Mouse (Mus musculus): ENCODE data around the gene Myo1f. TPM values are rescaled to one million over a fixed set of nuclear protein-coding genes. Genes with fewer than 3 reads are reported as not detected.

Myo1f gene
- polyA plus RNA-seq, 1 experiment from 2014 or later: 3.0 TPM

DNA sequence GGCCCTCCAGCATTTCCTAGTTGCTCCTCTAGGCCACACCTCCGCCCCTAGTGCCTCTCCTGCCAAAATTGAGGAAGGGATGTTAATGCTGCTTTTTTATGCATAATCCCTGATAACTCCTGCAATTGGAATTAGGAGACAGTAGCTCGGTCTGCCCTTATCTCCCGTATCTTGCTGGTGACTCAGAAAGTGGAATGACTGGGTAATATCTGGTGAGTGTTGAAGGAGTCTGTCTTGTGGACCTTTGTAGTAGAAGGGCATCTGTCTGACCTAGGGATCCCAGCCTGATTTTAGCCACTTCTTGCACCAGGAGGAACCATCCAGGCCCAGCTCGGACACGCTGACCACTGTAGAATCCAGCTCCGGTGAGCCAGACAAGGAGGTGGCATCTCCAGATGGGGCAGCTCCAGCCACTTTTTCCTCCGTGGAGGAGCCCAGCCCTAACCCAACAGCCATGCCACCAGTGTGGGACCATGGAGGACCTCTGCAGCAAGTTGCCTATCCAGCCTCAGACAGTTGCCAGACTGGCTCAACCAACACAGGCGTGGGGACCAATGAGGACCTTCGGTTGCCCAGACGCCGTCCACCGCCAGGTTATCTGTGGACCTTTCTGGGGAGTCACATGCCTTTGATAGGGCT, 74.1 kb downstream of the Myo1f start:
- H3K9me3 ChIP-seq: no peaks in the 10 kb centered on the region
- peak overlapping the region; percentile 63 for H3K4me3 ChIP-seq
- peak; percentile 3; the same call in 1 of the 2 replicates for ATAC-seq (ENCODE audit: extremely low read depth, insufficient number of reproducible peaks, low FRiP score, low TSS enrichment)
- H3K9ac ChIP-seq: peak overlapping the region; percentile 83
- H3K4me2 ChIP-seq: peak overlapping the region; percentile 85
- H3K27ac ChIP-seq (replicated peaks): peak overlapping the region; percentile 95
- no peaks in the 10 kb centered on the region for H3K27me3 ChIP-seq (replicated peaks)
- H3K36me3 ChIP-seq: peaks cover 39% of the 10 kb centered on the region
- H3K4me1 ChIP-seq: peaks cover 29% of the 10 kb centered on the region
- WGBS: 46% methylated on average over 12 of the region's 12 CpGs

GRCm38 (mm10) chr17:33630171-33630895, 74.8 kb downstream of the Myo1f start:
- WGBS: 66% methylated on average over 13 of the region's 13 CpGs
- Histone ChIP-seq H3K9me3 (no peaks in the 10 kb centered on the region), H3K9ac (peak overlapping the region; percentile 83), H3K27me3 (replicated peaks) (no peaks in the 10 kb centered on the region), H3K4me3 (peak overlapping the region; percentile 63), H3K27ac (replicated peaks) (no peak overlapping the region), H3K36me3 (peaks cover 45% of the 10 kb centered on the region), H3K4me2 (peak overlapping the region; percentile 85), H3K4me1 (peaks cover 29% of the 10 kb centered on the region)
- ATAC-seq (ENCODE audit: extremely low read depth, insufficient number of reproducible peaks, low FRiP score, low TSS enrichment): no peak

GRCm38 (mm10) chr17:33631236-33631635, 75.7 kb downstream of the Myo1f start:
- H3K4me2 ChIP-seq: no peak overlapping the region
- peaks cover 54% of the 10 kb centered on the region for H3K36me3 ChIP-seq
- ATAC-seq (ENCODE audit: extremely low read depth, insufficient number of reproducible peaks, low FRiP score, low TSS enrichment): no peak
- 92% methylated on average over 9 of the region's 9 CpGs for WGBS
- peaks cover 29% of the 10 kb centered on the region for H3K4me1 ChIP-seq
- H3K9me3 ChIP-seq: no peaks in the 10 kb centered on the region
- H3K4me3 ChIP-seq: no peak overlapping the region
- H3K27ac ChIP-seq (replicated peaks): no peak overlapping the region
- H3K9ac ChIP-seq: no peak overlapping the region
- H3K27me3 ChIP-seq (replicated peaks): no peaks in the 10 kb centered on the region

DNA sequence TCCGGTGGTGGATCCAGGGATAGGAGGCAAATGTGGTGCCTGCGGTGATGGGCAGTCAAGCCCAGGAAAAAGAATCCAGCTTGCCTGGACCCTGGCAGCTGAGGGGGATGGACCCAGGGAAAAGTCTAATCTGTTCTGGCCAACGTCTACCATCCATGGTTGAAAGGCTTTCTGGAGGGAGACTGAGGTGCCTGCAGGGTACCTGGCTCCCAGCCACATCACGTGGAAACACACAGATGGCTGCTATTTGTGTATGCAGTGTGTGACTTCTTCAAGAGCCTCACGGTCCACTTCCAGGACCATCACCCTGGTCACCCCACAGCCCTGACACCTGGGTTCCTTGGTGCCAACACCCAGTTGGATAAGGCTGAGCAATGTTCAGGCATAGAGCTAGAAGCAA, 76.3 kb downstream of the Myo1f start:
- H3K36me3 ChIP-seq: peaks cover 54% of the 10 kb centered on the region
- H3K4me2 ChIP-seq: no peak overlapping the region
- no peaks in the 10 kb centered on the region for H3K27me3 ChIP-seq (replicated peaks)
- H3K4me1 ChIP-seq: peaks cover 29% of the 10 kb centered on the region
- WGBS: 72% methylated on average over 5 of the region's 5 CpGs
- H3K9me3 ChIP-seq: no peaks in the 10 kb centered on the region
- no peak overlapping the region for H3K27ac ChIP-seq (replicated peaks)
- no peak for ATAC-seq (ENCODE audit: extremely low read depth, insufficient number of reproducible peaks, low FRiP score, low TSS enrichment)
- no peak overlapping the region for H3K9ac ChIP-seq
- no peak overlapping the region for H3K4me3 ChIP-seq

GRCm38 (mm10) chr17:33637038-33637437, 81.5 kb downstream of the Myo1f start:
- Histone ChIP-seq H3K36me3 (peaks cover 59% of the 10 kb centered on the region), H3K9me3 (no peaks in the 10 kb centered on the region), H3K4me2 (no peak overlapping the region), H3K9ac (no peak overlapping the region), H3K4me1 (peaks cover 4% of the 10 kb centered on the region; the same call in 1 of the 2 replicates), H3K27me3 (replicated peaks) (no peaks in the 10 kb centered on the region), H3K27ac (replicated peaks) (no peak overlapping the region), H3K4me3 (no peak overlapping the region)
- WGBS: 70% methylated on average over 2 of the region's 2 CpGs
- ATAC-seq (ENCODE audit: extremely low read depth, insufficient number of reproducible peaks, low FRiP score, low TSS enrichment): no peak

GRCm38 (mm10) chr17:33637516-33638276, 82.2 kb downstream of the Myo1f start, which contains the start of gene Pram1:
Gene Pram1, plus strand, starts transcription at chr17:33638056.
- Histone ChIP-seq H3K36me3 (peaks cover 57% of the 10 kb centered on the region), H3K9me3 (no peaks in the 10 kb centered on the region), H3K27ac (replicated peaks) (no peak within 1 kb of the TSS), H3K4me3 (no peak within 1 kb of the TSS), H3K4me2 (no peak within 1 kb of the TSS), H3K9ac (no peak within 1 kb of the TSS), H3K27me3 (replicated peaks) (no peaks in the 10 kb centered on the region), H3K4me1 (0 out of 2 replicates have a peak, but pooled peaks cover 4% of the 10 kb centered on the region)
- 75% methylated on average over 4 of the region's 4 CpGs for WGBS
- ATAC-seq (ENCODE audit: extremely low read depth, insufficient number of reproducible peaks, low FRiP score, low TSS enrichment): no peak

DNA sequence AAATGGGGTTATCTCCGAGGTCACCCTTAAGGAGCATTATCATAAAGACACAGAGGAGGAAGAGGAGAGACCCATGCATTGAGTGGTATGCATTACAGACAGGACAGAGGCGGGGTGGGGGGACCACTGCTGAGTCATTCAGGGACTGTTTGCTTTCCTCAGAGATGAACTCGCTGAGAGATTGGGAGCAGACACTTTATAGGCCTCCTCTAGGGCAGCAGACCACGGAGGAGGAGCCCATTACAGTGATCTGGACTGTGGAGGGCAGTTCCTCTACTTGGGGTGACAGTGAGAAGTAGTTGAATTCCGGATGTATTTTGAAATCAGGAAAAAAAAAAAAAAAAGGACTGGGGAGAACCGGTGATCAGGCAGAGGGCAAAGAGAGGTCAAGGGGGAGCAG, 84.2 kb downstream of the Myo1f start:
- no peak overlapping the region for H3K4me2 ChIP-seq
- WGBS: 39% methylated on average over 6 of the region's 6 CpGs
- no peaks in the 10 kb centered on the region for H3K9me3 ChIP-seq
- H3K36me3 ChIP-seq: peaks cover 66% of the 10 kb centered on the region
- no peaks in the 10 kb centered on the region for H3K27me3 ChIP-seq (replicated peaks)
- H3K4me1 ChIP-seq: 0 out of 2 replicates have a peak, but pooled peaks cover 4% of the 10 kb centered on the region
- no peak overlapping the region for H3K9ac ChIP-seq
- H3K4me3 ChIP-seq: no peak overlapping the region
- H3K27ac ChIP-seq (replicated peaks): no peak overlapping the region
- ATAC-seq (ENCODE audit: extremely low read depth, insufficient number of reproducible peaks, low FRiP score, low TSS enrichment): no peak

DNA sequence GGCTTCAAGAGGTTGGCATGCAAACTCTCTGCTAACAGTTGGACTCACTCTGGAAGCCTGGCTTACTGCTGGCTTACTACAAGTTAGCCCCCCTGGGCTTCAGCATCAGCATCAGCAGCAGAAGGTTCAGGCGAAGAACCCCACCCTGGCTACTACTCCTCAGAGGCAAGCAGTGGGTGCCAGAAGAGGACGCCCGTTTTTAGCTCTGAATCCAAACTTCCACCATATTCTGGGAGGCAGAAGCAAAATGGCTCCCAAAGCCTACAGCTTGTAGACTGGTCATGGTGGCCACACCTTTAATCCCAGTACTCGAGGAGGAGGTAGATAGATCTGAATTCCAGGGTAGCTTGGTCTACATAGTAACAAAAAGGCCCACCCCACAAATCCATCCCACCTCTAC, 88.6 kb downstream of the Myo1f start:
- H3K36me3 ChIP-seq: peaks cover 74% of the 10 kb centered on the region
- WGBS: 92% methylated on average over 4 of the region's 4 CpGs
- H3K4me1 ChIP-seq: no peaks in the 10 kb centered on the region
- H3K27me3 ChIP-seq (replicated peaks): no peaks in the 10 kb centered on the region
- H3K9me3 ChIP-seq: no peaks in the 10 kb centered on the region
- no peak for ATAC-seq (ENCODE audit: extremely low read depth, insufficient number of reproducible peaks, low FRiP score, low TSS enrichment)
- no peak overlapping the region for H3K9ac ChIP-seq
- H3K4me3 ChIP-seq: no peak overlapping the region
- H3K4me2 ChIP-seq: no peak overlapping the region
- H3K27ac ChIP-seq (replicated peaks): no peak overlapping the region

- peaks cover 80% of the 10 kb centered on the region for H3K36me3 ChIP-seq
- no peak overlapping the region for H3K4me3 ChIP-seq
- no peak overlapping the region for H3K9ac ChIP-seq
- 91% methylated on average over 8 of the region's 8 CpGs for WGBS
- no peaks in the 10 kb centered on the region for H3K4me1 ChIP-seq
- no peak overlapping the region for H3K4me2 ChIP-seq
- no peak overlapping the region for H3K27ac ChIP-seq (replicated peaks)
- no peaks in the 10 kb centered on the region for H3K27me3 ChIP-seq (replicated peaks)
- H3K9me3 ChIP-seq: no peaks in the 10 kb centered on the region
- no peak for ATAC-seq (ENCODE audit: extremely low read depth, insufficient number of reproducible peaks, low FRiP score, low TSS enrichment)
Measured at GRCm38 (mm10) chr17:33645073-33645472, 89.6 kb downstream of the Myo1f start.

DNA sequence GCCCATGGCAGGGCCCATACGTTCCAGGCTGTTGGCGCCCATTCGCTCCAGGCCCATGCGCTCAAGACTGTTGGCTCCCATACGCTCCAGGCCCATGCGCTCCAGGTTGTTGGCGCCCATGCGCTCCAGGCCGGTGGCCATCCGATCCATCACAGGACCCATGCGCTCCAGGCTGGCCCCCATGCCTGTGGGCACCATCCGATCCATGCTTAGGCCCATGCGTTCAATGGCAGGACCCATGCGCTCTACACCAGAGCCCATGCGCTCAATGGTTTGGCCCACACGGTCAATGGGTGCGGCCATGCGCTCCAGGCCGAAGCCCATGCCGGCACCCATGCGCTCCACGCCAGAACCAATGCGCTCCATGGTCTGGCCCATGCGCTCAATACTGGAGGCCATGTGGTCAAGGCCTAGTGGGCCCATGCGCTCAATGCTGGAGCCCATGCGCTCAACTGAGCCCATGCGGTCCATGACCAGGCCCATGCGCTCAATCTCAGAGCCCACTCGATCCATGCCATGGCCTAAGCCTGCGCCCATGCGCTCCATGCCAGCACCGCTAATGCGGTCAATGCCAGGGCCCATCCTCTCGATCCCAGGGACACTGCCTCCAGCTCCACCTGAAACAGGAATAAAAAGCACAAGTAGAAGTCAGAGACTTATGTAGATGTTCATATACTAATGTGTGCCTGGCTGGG, 94.4 kb downstream of the Myo1f start:
- no peak overlapping the region for H3K9ac ChIP-seq
- H3K4me2 ChIP-seq: no peak overlapping the region
- no peak overlapping the region for H3K27ac ChIP-seq (replicated peaks)
- H3K4me1 ChIP-seq: no peaks in the 10 kb centered on the region
- WGBS: 97% methylated on average over 34 of the region's 34 CpGs
- no peaks in the 10 kb centered on the region for H3K27me3 ChIP-seq (replicated peaks)
- H3K36me3 ChIP-seq: peaks cover 98% of the 10 kb centered on the region
- no peaks in the 10 kb centered on the region for H3K9me3 ChIP-seq
- H3K4me3 ChIP-seq: no peak overlapping the region
- peak; percentile 42; the same call in 1 of the 2 replicates for ATAC-seq (ENCODE audit: extremely low read depth, insufficient number of reproducible peaks, low FRiP score, low TSS enrichment)
